ENCODE assay signal across 8 mouse cellular contexts in genomic region chr14:64594811-64595522, GRCm38 (mm10).
DNase-seq lines count a peak whose midpoint lies in the region; ATAC-seq lines count a peak whose summit lies in the region.
"Had no signal": no experiment of that assay in that cellular context is flagged by ENCODE, and none has a peak within 500 bp of the region (broad histone marks: within the 10 kb centered on the region; RNA-seq: fewer than 3 reads in every experiment).

No protein-coding gene starts in this region.

- H3K36me3 ChIP-seq in neural tube, embryonic 11.5 days (ENCODE audit: control insufficient read depth, insufficient read depth, low read length) = no peaks in the 10 kb centered on the region
- H3K36me3 ChIP-seq in hindbrain, embryonic 16.5 days (ENCODE audit: control insufficient read depth, insufficient read depth, low read length) = no peaks in the 10 kb centered on the region

- peak; percentile 40 for DNase-seq in neural tube, embryonic 11.5 days (ENCODE audit: low spot score)
- DNase-seq in neural tube, embryonic 10.5 days (ENCODE audit: extremely low spot score, low spot score) = no peak
- DNase-seq in cerebellum, postnatal 25 days = peak; percentile 50 to 56
- DNase-seq in kidney, adult 11 months = no peak
- no peak for DNase-seq in right cerebral cortex, postnatal 36 days (ENCODE audit: low spot score in 2 of 2)
- DNase-seq in heart, adult 9 months (ENCODE audit: low spot score in 2 of 2) = no peak

- no peak overlapping the region for H3K9ac ChIP-seq in neural tube, embryonic 11.5 days (ENCODE audit: low read length)
- H3K9ac ChIP-seq in hindbrain, embryonic 16.5 days (ENCODE audit: low read depth, low read length) = peak overlapping the region; percentile 44

- H3K4me1 ChIP-seq in neural tube, embryonic 11.5 days (ENCODE audit: control insufficient read depth, insufficient read depth, low read length) = no peaks in the 10 kb centered on the region
- H3K4me1 ChIP-seq in hindbrain, embryonic 16.5 days (ENCODE audit: control insufficient read depth, insufficient read depth, low read depth, low read length) = peaks cover 27% of the 10 kb centered on the region

- H3K27me3 ChIP-seq in neural tube, embryonic 11.5 days (ENCODE audit: control insufficient read depth, insufficient read depth, low read length) = peaks cover 17% of the 10 kb centered on the region
- H3K27me3 ChIP-seq in hindbrain, embryonic 16.5 days (replicated peaks; ENCODE audit: control insufficient read depth, insufficient read depth, low read length) = no peaks in the 10 kb centered on the region

- ATAC-seq in neural tube, embryonic 11.5 days (ENCODE audit: insufficient read depth, low FRiP score, low TSS enrichment) = peak; percentile 45; the same call in 1 of the 2 replicates
- peak; percentile 53 for ATAC-seq in hindbrain, embryonic 16.5 days

- peak overlapping the region; percentile 23; the same call in 1 of the 2 replicates for H3K27ac ChIP-seq in neural tube, embryonic 11.5 days (ENCODE audit: low read depth, low read length)
- H3K27ac ChIP-seq in hindbrain, embryonic 16.5 days (ENCODE audit: low read depth, low read length) = peak overlapping the region; percentile 100
- H3K27ac ChIP-seq: stomach, postnatal 0 days had no signal

- no peak overlapping the region for H3K4me3 ChIP-seq in neural tube, embryonic 11.5 days (ENCODE audit: low read depth, low read length)
- no peak overlapping the region for H3K4me3 ChIP-seq in hindbrain, embryonic 16.5 days (ENCODE audit: low read length)

- 44% methylated on average over 10 of the region's 10 CpGs for WGBS in neural tube, embryonic 11.5 days
- 20% methylated on average over 10 of the region's 10 CpGs for WGBS in hindbrain, embryonic 16.5 days

- no peak overlapping the region for H3K4me2 ChIP-seq in neural tube, embryonic 11.5 days (ENCODE audit: low read depth)
- peak overlapping the region; percentile 92 for H3K4me2 ChIP-seq in hindbrain, embryonic 16.5 days (ENCODE audit: low read length)

- no peaks in the 10 kb centered on the region for H3K9me3 ChIP-seq in neural tube, embryonic 11.5 days (ENCODE audit: control insufficient read depth, low read length)
- H3K9me3 ChIP-seq in hindbrain, embryonic 16.5 days (ENCODE audit: control insufficient read depth, low read length) = no peaks in the 10 kb centered on the region

Comparison
In these comparisons a context has a peak if more than half of its experiments do, and no peak if none do; other contexts are left out.
1. DNase-seq: peak in neural tube, embryonic 11.5 days (single experiment) and cerebellum, postnatal 25 days (2 of 2); none in neural tube, embryonic 10.5 days (single experiment), kidney, adult 11 months (single experiment), right cerebral cortex, postnatal 36 days (0 of 2) and heart, adult 9 months (0 of 2).